Mouse (Mus musculus): ENCODE data around the gene Ffar4. TPM values are rescaled to one million over a fixed set of nuclear protein-coding genes. Genes with fewer than 3 reads are reported as not detected.

Ffar4 gene
- total RNA-seq, 4 experiments from 2014 or later = not detected

- no peak for DNase-seq (ENCODE audit: low spot score)
These were observed 11.0 kb downstream of the Ffar4 start for GRCm38 (mm10) chr19:38107871-38108270.

- DNase-seq (ENCODE audit: low spot score) = no peak
These were observed 12.8 kb downstream of the Ffar4 start for GRCm38 (mm10) chr19:38109506-38110242.

- DNase-seq (ENCODE audit: low spot score) = no peak
These were observed 14.2 kb downstream of the Ffar4 start for GRCm38 (mm10) chr19:38111056-38111455.

GRCm38 (mm10) chr19:38112575-38112974 lies 15.7 kb downstream of the Ffar4 start:
- no peak for DNase-seq (ENCODE audit: low spot score)

GRCm38 (mm10) chr19:38114834-38115491 lies 18.1 kb downstream of the Ffar4 start:
- DNase-seq (ENCODE audit: low spot score) = no peak

- DNase-seq (ENCODE audit: low spot score) = no peak
These were observed 23.4 kb downstream of the Ffar4 start for GRCm38 (mm10) chr19:38120123-38120760.

GRCm38 (mm10) chr19:38123921-38124320 lies 27.1 kb downstream of the Ffar4 start:
- no peak for DNase-seq (ENCODE audit: low spot score)

- DNase-seq (ENCODE audit: low spot score) = peak; percentile 5
These were observed 27.7 kb downstream of the Ffar4 start for GRCm38 (mm10) chr19:38124401-38125218.

- no peak for DNase-seq (ENCODE audit: low spot score)
These were observed 28.3 kb downstream of the Ffar4 start, which contains the start of gene Rbp4 for GRCm38 (mm10) chr19:38125219-38125610. Gene Rbp4 (minus strand): TSS chr19:38125281.

GRCm38 (mm10) chr19:38126656-38127055 lies 29.8 kb downstream of the Ffar4 start:
- DNase-seq (ENCODE audit: low spot score) = no peak

GRCm38 (mm10) chr19:38132481-38132880 lies 35.6 kb downstream of the Ffar4 start, which contains the start of gene Pde6c:
Gene Pde6c (plus strand): TSS chr19:38132781.
- no peak for DNase-seq (ENCODE audit: low spot score)

- no peak for DNase-seq (ENCODE audit: low spot score)
These were observed 37.1 kb downstream of the Ffar4 start for GRCm38 (mm10) chr19:38133986-38134385.

- no peak for DNase-seq (ENCODE audit: low spot score)
These were observed 37.9 kb downstream of the Ffar4 start for GRCm38 (mm10) chr19:38134806-38135205.

- no peak for DNase-seq (ENCODE audit: low spot score)
These were observed 46.8 kb downstream of the Ffar4 start for GRCm38 (mm10) chr19:38143540-38144271.

- no peak for DNase-seq (ENCODE audit: low spot score)
These were observed 59.4 kb downstream of the Ffar4 start for GRCm38 (mm10) chr19:38156243-38156642.

- DNase-seq (ENCODE audit: low spot score) = no peak
These were observed 64.9 kb downstream of the Ffar4 start for GRCm38 (mm10) chr19:38161648-38162354.
